Mouse (Mus musculus): ENCODE data around the gene Actn1. TPM values are rescaled to one million over a fixed set of nuclear protein-coding genes. Genes with fewer than 3 reads are reported as not detected.
"Not testable (repeated sequence)": the region's sequence is repeated elsewhere in the genome, so short reads cannot be mapped to it uniquely, and the experiment has no call there.

Gene Actn1
- polyA plus RNA-seq, 1 experiment from 2014 or later, result 7.9 TPM

DNA sequence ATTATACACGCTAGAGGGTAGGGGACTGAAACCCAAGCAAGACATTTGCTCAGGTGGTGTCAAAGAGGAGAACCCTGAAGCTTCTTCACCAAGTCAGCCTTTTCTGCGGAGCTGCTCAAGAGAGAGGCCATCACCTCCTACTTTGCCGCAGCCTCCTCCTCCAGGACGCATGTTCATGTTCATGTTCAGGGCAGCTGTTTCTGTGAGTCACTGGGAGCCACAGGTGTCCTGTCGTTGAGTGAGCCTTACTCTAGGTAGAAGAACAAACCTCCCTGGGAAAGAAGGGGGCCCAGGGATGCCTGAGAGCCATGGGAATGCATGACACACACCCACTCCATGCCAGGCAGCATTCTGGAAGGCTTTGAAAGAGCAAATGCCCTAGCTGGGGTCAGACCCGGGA, 7.8 kb upstream of the Actn1 start:
- no peaks in the 10 kb centered on the region for H3K27me3 ChIP-seq (ENCODE audit: control insufficient read depth, insufficient read depth, low read length)
- no peak overlapping the region for H3K9ac ChIP-seq (replicated peaks; ENCODE audit: low read length)
- no peak for DNase-seq
- H3K4me1 ChIP-seq (ENCODE audit: control insufficient read depth, insufficient read depth, low read length), result no peaks in the 10 kb centered on the region
- no peak for ATAC-seq (ENCODE audit: low FRiP score, low TSS enrichment)
- WGBS, result 88% methylated on average over 6 of the region's 6 CpGs
- H3K4me3 ChIP-seq (replicated peaks; ENCODE audit: low read depth, low read length), result no peak overlapping the region
- H3K27ac ChIP-seq (replicated peaks; ENCODE audit: low read depth, low read length), result no peak overlapping the region
- H3K9me3 ChIP-seq (ENCODE audit: control insufficient read depth, low read length), result no peaks in the 10 kb centered on the region
- H3K4me2 ChIP-seq (ENCODE audit: low read length), result no peak overlapping the region
- H3K36me3 ChIP-seq (ENCODE audit: control insufficient read depth, insufficient read depth, low read length), result no peaks in the 10 kb centered on the region

DNA sequence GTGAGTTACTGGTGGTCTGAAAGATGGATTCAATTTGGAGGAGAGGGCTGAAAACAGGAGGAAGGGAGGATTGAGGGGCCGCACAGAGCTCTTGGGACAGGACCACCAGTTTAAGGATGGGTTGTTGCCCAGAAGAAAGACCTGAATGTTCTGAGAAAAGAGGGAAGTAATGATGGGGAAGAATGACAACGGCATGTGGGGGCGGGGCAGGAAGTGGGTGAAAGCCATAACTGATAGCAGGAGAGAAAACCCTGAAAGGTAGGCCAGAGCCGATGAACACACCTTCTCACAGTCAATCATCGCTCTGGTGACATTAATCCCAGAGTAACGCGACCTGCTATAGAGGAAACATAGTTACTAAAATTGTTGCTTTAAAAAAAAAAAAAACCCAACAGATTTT, 4.2 kb upstream of the Actn1 start:
- WGBS, result 88% methylated on average over 7 of the region's 7 CpGs
- H3K27ac ChIP-seq (replicated peaks; ENCODE audit: low read depth, low read length); H3K9me3 ChIP-seq (ENCODE audit: control insufficient read depth, low read length); DNase-seq; H3K9ac ChIP-seq (replicated peaks; ENCODE audit: low read length); H3K36me3 ChIP-seq (ENCODE audit: control insufficient read depth, insufficient read depth, low read length); H3K27me3 ChIP-seq (ENCODE audit: control insufficient read depth, insufficient read depth, low read length); H3K4me2 ChIP-seq (ENCODE audit: low read length); ATAC-seq (ENCODE audit: low FRiP score, low TSS enrichment); H3K4me1 ChIP-seq (ENCODE audit: control insufficient read depth, insufficient read depth, low read length); H3K4me3 ChIP-seq (replicated peaks; ENCODE audit: low read depth, low read length): not testable (repeated sequence)

DNA sequence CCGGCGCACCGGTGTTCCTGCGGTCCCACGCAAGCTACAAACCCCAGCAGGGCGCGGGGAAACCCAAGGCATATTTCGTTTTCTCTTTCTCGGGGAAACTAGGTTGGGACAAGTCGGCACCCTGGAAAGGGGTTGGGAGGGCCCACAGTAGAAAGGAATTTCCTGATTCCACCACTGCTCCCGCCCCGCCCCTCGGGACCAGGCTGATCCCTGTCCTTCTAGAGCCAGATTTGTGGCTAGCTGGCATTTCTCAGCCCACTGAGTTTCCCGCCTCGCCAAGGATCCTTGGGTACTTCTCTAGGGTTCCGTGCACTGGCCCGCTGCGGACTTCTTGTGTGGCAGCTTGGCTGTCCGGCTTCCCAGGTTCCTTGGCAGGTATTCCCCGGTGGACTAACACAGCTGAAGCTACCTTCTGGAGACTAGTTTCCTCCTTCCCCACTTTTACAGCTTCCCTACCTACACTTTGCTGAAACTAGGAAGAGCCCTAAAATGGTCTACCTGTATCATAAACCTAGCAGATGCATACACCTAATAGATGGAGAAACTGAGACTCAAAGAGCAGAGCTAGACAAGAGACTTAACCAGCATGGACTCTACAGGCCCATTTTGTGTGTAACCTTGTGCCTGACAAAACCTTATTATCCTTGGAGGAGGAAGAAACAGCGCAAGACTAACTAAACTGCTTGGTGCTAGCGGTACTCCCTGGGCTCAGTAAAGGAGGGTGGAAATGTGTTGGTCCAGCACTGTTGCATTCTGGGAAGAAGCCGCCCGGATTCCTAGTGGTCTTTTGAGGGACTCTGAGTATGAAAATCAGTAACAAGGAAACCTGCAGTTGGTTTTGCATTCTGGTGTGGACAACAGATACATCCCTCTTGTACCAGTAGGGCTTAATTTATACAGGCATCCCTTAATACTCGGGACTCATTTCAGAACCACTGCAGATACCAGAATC, 849 bp upstream of the Actn1 start:
- Histone ChIP-seq H3K27ac (replicated peaks; ENCODE audit: low read depth, low read length) (no peak overlapping the region; the same call in 1 of the 2 replicates), H3K4me2 (ENCODE audit: low read length) (peak overlapping the region; percentile 88), H3K4me3 (replicated peaks; ENCODE audit: low read depth, low read length) (peak overlapping the region; percentile 79), H3K27me3 (ENCODE audit: control insufficient read depth, insufficient read depth, low read length) (no peaks in the 10 kb centered on the region), H3K9me3 (ENCODE audit: control insufficient read depth, low read length) (no peaks in the 10 kb centered on the region), H3K36me3 (ENCODE audit: control insufficient read depth, insufficient read depth, low read length) (no peaks in the 10 kb centered on the region), H3K9ac (replicated peaks; ENCODE audit: low read length) (peak overlapping the region; percentile 79), H3K4me1 (ENCODE audit: control insufficient read depth, insufficient read depth, low read length) (peaks cover 3% of the 10 kb centered on the region; the same call in 1 of the 2 replicates)
- ATAC-seq (ENCODE audit: low FRiP score, low TSS enrichment), result peak; percentile 22; the same call in 1 of the 2 replicates
- WGBS, result 11% methylated on average over 25 of the region's 25 CpGs
- DNase-seq, result peak; percentile 62

DNA sequence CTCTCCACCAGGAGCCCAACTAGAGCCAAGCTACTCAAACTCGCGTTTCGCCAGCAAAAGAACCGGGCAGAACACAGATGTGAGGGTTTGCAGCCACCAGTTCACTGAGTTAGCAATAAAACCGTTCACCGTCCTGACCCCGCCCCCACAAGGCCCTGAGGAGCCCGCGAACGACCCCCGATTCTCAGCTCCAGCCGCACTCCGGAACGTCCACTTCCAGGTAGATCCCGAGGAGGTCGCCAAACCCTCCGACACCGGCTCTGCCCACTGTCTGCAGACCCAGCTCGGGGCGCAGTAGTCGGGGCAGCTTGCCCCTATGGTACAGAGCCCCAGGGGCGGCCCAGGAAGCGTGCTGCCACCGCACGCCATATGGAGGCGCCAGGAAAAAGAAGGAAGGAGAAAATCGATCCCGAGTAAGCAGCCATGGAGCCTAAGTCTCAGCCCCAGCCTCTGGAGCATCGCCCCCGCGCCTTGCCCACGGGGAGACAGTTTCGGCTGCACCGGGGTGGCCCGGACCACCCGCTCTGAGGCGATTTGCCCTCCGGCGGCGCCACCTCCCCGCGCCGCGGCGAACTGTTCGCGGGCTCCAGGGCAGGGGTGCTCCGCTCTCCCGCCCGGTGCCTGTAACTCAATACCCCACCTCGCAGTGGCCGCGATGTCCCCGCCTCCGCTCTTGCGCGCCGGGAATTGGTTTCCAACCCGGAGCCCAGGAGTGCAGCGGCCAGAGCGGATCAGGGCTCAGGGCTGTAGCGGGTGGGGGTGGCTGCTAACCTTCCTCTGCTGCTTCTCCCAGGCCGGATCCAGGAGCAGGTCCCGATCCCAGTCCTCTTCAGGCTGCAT, 735 bp downstream of the Actn1 start:
- H3K9me3 ChIP-seq (ENCODE audit: control insufficient read depth, low read length), result no peaks in the 10 kb centered on the region
- H3K9ac ChIP-seq (replicated peaks; ENCODE audit: low read length), result peak overlapping the region; percentile 79
- H3K27ac ChIP-seq (replicated peaks; ENCODE audit: low read depth, low read length), result peak overlapping the region; percentile 81
- H3K4me3 ChIP-seq (replicated peaks; ENCODE audit: low read depth, low read length), result peak overlapping the region; percentile 79
- H3K36me3 ChIP-seq (ENCODE audit: control insufficient read depth, insufficient read depth, low read length), result no peaks in the 10 kb centered on the region
- under 1% methylated on average over 64 of the region's 64 CpGs for WGBS
- DNase-seq (peak; percentile 78), ATAC-seq (ENCODE audit: low FRiP score, low TSS enrichment) (peak; percentile 69)
- peak overlapping the region; percentile 88 for H3K4me2 ChIP-seq (ENCODE audit: low read length)
- H3K4me1 ChIP-seq (ENCODE audit: control insufficient read depth, insufficient read depth, low read length), result peaks cover 3% of the 10 kb centered on the region; the same call in 1 of the 2 replicates
- no peaks in the 10 kb centered on the region for H3K27me3 ChIP-seq (ENCODE audit: control insufficient read depth, insufficient read depth, low read length)

DNA sequence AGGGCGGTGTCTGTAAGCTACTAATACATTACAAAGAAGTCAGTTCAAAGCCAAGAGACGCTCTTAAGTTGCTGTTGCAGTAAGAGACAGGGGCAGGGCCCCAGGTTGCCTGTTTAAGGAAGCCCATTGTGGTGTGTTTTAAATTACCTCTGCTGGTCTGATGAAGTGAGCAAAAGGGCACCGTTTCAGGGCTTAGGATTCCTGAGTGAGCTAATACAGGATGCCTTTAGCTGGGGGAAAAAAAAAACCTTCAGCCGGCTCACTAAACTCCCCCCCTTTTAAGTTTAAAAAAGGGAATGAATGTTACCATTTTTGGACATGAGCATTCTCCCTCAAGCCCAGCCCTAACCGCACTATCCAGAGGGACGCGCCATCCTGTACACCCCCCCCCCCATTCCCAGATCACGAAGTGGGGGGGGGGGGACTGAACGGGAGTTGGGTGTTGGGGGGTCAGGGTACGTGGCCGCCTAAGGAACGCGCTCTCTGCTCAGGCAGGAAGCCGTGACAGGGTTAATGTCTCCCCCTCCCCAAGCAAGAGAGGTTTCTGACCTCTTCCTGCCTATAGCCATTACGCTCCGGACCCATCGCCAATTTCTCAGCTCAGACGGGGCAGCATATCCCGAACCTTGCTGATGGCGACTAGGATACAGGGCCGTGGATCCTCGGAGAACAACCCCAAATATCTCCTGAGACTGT, 1.5 kb downstream of the Actn1 start:
- Histone ChIP-seq H3K4me2 (ENCODE audit: low read length) (peak overlapping the region; percentile 88), H3K36me3 (ENCODE audit: control insufficient read depth, insufficient read depth, low read length) (no peaks in the 10 kb centered on the region), H3K9me3 (ENCODE audit: control insufficient read depth, low read length) (no peaks in the 10 kb centered on the region), H3K4me3 (replicated peaks; ENCODE audit: low read depth, low read length) (peak overlapping the region; percentile 79), H3K4me1 (ENCODE audit: control insufficient read depth, insufficient read depth, low read length) (peaks cover 3% of the 10 kb centered on the region; the same call in 1 of the 2 replicates), H3K9ac (replicated peaks; ENCODE audit: low read length) (peak overlapping the region; percentile 79), H3K27me3 (ENCODE audit: control insufficient read depth, insufficient read depth, low read length) (no peaks in the 10 kb centered on the region), H3K27ac (replicated peaks; ENCODE audit: low read depth, low read length) (no peak overlapping the region; the same call in 1 of the 2 replicates)
- DNase-seq (peak; percentile 4), ATAC-seq (ENCODE audit: low FRiP score, low TSS enrichment) (no peak)
- WGBS, result 1% methylated on average over 22 of the region's 22 CpGs

DNA sequence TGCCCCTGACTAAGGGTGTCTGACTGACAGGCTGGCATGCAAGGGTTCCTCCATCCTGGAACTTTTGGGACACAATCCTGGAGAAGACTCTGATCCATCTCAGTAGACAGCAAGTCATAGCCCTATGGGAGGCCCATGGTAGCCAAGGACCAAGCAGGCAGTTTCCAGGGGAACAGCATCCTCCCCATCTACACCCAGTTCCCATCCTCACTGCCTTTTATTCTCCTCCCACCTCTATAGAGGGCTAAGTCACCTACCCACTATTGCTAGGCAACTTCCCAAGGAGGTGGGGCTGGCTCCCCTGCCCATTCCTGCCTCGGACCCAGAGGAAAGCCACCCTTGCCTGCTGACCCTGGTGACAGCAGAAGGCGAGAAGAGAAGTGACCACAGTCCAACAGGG, 8.2 kb downstream of the Actn1 start:
- Histone ChIP-seq H3K27me3 (ENCODE audit: control insufficient read depth, insufficient read depth, low read length) (no peaks in the 10 kb centered on the region), H3K36me3 (ENCODE audit: control insufficient read depth, insufficient read depth, low read length) (no peaks in the 10 kb centered on the region), H3K4me2 (ENCODE audit: low read length) (no peak overlapping the region), H3K9ac (replicated peaks; ENCODE audit: low read length) (no peak overlapping the region), H3K27ac (replicated peaks; ENCODE audit: low read depth, low read length) (no peak overlapping the region), H3K4me3 (replicated peaks; ENCODE audit: low read depth, low read length) (no peak overlapping the region), H3K9me3 (ENCODE audit: control insufficient read depth, low read length) (no peaks in the 10 kb centered on the region), H3K4me1 (ENCODE audit: control insufficient read depth, insufficient read depth, low read length) (no peaks in the 10 kb centered on the region)
- DNase-seq (no peak), ATAC-seq (ENCODE audit: low FRiP score, low TSS enrichment) (no peak)
- WGBS, result 56% methylated on average over 2 of the region's 2 CpGs

DNA sequence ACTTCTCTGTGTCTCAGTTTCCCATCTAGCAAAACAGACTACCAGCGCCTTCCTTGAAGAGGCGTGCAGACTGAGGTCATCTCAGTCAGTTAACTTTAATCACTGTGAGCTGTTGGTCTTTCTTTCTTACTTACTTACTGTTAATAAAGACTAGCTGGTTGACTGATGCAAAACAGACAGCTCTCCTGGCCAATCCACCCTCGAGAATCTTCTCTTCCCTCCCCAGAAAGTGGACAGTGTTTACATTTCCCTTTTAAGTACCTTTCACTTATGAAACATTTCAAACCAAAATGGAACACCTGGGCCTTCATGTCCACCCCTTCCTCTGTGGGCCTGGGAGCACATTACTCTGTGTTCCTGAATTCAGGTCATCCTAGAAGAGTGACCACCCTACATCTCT, 8.6 kb downstream of the Actn1 start:
- ATAC-seq (ENCODE audit: low FRiP score, low TSS enrichment) (no peak), DNase-seq (no peak)
- Histone ChIP-seq H3K9ac (replicated peaks; ENCODE audit: low read length) (no peak overlapping the region), H3K36me3 (ENCODE audit: control insufficient read depth, insufficient read depth, low read length) (no peaks in the 10 kb centered on the region), H3K27me3 (ENCODE audit: control insufficient read depth, insufficient read depth, low read length) (no peaks in the 10 kb centered on the region), H3K4me3 (replicated peaks; ENCODE audit: low read depth, low read length) (no peak overlapping the region), H3K27ac (replicated peaks; ENCODE audit: low read depth, low read length) (no peak overlapping the region), H3K9me3 (ENCODE audit: control insufficient read depth, low read length) (no peaks in the 10 kb centered on the region), H3K4me1 (ENCODE audit: control insufficient read depth, insufficient read depth, low read length) (no peaks in the 10 kb centered on the region), H3K4me2 (ENCODE audit: low read length) (no peak overlapping the region)
- 80% methylated on average over 3 of the region's 3 CpGs for WGBS

DNA sequence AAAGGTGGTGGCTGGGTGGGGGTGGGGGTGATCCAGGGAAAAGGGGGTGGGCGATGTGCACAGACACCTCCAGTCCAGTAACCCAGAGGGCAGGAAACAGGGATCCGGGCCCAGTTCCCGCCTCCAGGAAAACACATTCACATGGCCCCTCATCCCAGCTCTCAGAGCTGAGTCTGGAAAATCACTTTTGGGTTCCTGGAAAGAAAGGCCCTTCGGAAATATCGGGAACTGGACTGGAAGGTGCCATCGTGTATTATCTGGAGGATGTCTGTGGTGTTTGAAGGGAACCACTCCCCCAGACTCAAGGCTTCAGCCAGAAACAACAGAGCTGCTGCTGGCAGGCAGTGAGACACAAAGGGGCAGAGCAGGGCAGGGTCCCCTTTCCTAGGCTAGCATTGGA, 10.6 kb downstream of the Actn1 start:
- Histone ChIP-seq H3K9me3 (ENCODE audit: control insufficient read depth, low read length) (no peaks in the 10 kb centered on the region), H3K4me1 (ENCODE audit: control insufficient read depth, insufficient read depth, low read length) (no peaks in the 10 kb centered on the region), H3K27me3 (ENCODE audit: control insufficient read depth, insufficient read depth, low read length) (no peaks in the 10 kb centered on the region), H3K4me2 (ENCODE audit: low read length) (no peak overlapping the region), H3K9ac (replicated peaks; ENCODE audit: low read length) (no peak overlapping the region), H3K27ac (replicated peaks; ENCODE audit: low read depth, low read length) (no peak overlapping the region), H3K4me3 (replicated peaks; ENCODE audit: low read depth, low read length) (no peak overlapping the region), H3K36me3 (ENCODE audit: control insufficient read depth, insufficient read depth, low read length) (no peaks in the 10 kb centered on the region)
- DNase-seq, result no peak
- 67% methylated on average over 6 of the region's 6 CpGs for WGBS
- no peak for ATAC-seq (ENCODE audit: low FRiP score, low TSS enrichment)

Data from midbrain, embryonic 14.5 days (tissue).